Mouse (Mus musculus) embryonic fibroblast, embryonic 13.5 days (primary cell): ENCODE measurements at regions not wholly inside any gene's neighbourhood (a gene's known extent, or its start where the extent isn't known, plus 50 kb on each side); places are given as distances from the start of the nearest gene placed in this dataset.

Experiments used
- CTCF ChIP-seq: IDR thresholded peaks from 2 replicates; pipeline ENCODE4 v1.5.1; 2011; ENCODE audit warnings: mild to moderate bottlenecking, control low read depth, low read length, moderate library complexity, borderline replicate concordance; ENCODE audit not compliant: insufficient read depth
- POLR2A ChIP-seq: IDR thresholded peaks from 2 replicates; pipeline ENCODE4 v1.6.1; 2011; ENCODE audit warnings: low read depth, mild to moderate bottlenecking, control low read depth, low read length, moderate library complexity

- TF ChIP-seq CTCF (no peak), POLR2A (no peak)
Measured at GRCm38 (mm10) chr2:45783634-45784412, 666.6 kb upstream of the Zeb2 start.
